Mouse (Mus musculus) gastrocnemius, adult 2 months (tissue): ENCODE measurements at regions not wholly inside any gene's neighbourhood (a gene's known extent, or its start where the extent isn't known, plus 50 kb on each side); places are given as distances from the start of the nearest gene placed in this dataset.
A peak's percentile ranks its signal among the peaks of the same experiment; 100 is the strongest.

Experiments
- DNase-seq: peaks from one replicate; pipeline ENCODE4 v3.0.0; 2022
- H3K27ac ChIP-seq: fragments of 200-600 bp; 2 replicates; pipeline ENCODE4 v1.8.1; 2022; ENCODE audit warnings: mild to moderate bottlenecking
- H3K4me3 ChIP-seq: fragments of 200-600 bp; 2 replicates; pipeline ENCODE4 v1.8.1; 2022; ENCODE audit warnings: mild to moderate bottlenecking, moderate library complexity
- CTCF ChIP-seq: fragments of 200-600 bp; IDR thresholded peaks from 2 replicates; pipeline ENCODE4 v1.8.1; 2022; ENCODE audit warnings: antibody characterized with exemption, mild to moderate bottlenecking, moderate library complexity
- intact Hi-C: fragments of 180-260 bp; cut with DNase I; formaldehyde crosslinking; loops from one replicate; pipeline ENCODE4 v1.15.1; 2025

- DNase-seq = no peak
- Histone ChIP-seq H3K4me3 (no peak overlapping the region), H3K27ac (no peak overlapping the region)
- intact Hi-C loops = loop anchor here (2.0 kb wide), 1 partner anchor 392 kb away; no protein-coding TSS in a partner anchor
- TF ChIP-seq CTCF = peak; percentile 51
Measured at GRCm38 (mm10) chr3:126011269-126011668, 72.8 kb upstream of the Ugt8a start.

DNA sequence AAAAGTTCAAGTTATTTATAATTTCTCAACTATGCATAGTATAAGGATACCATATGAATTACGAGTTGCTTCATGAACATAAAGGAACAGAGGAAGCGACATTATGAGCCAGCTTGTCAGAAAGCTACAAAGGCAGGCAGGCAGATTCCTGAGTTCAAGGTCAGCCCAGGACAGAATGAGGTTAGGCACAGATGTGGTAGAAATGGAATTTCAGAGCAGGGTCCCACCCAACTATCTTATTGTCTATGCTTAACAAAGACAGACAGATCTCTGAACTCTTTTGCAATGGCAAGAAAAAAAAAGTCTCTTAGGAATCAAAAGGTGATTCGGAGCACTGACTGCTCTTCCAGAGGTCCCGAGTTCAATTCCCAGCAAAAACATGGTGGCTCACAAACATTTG is 77.7 kb upstream of the Ugt8a start:
- Histone ChIP-seq H3K4me3 (no peak overlapping the region), H3K27ac (no peak overlapping the region)
- no peak for DNase-seq
- no peak for TF ChIP-seq CTCF
- intact Hi-C loops = no loop called here

DNA sequence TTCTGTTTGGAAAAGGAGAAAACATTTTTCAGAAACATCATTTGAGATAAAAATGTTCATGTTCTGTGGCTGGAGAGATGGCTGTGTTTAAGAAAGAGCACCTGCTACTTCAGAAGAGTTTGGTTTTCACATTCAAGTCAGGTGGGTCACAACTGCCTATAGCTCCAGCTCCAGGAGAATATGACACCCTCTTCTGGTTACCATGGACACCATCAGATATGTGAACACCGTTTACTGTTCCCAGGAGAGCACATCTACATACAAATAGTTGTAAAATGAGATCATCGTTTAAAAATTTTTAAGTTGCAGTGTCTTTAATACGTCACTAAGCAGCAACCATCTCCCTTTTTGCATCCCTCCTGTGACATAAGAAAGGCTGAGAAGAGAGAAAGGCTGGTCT is 105.9 kb upstream of the Ugt8a start:
- TF ChIP-seq CTCF = no peak
- Histone ChIP-seq H3K4me3 (no peak overlapping the region), H3K27ac (no peak overlapping the region)
- intact Hi-C loops = no loop called here
- no peak for DNase-seq

GRCm38 (mm10) chr3:126044861-126045260 is 106.4 kb upstream of the Ugt8a start:
- intact Hi-C loops = no loop called here
- no peak overlapping the region for H3K27ac ChIP-seq
- TF ChIP-seq CTCF = no peak
- no peak overlapping the region for H3K4me3 ChIP-seq
- DNase-seq = no peak

DNA sequence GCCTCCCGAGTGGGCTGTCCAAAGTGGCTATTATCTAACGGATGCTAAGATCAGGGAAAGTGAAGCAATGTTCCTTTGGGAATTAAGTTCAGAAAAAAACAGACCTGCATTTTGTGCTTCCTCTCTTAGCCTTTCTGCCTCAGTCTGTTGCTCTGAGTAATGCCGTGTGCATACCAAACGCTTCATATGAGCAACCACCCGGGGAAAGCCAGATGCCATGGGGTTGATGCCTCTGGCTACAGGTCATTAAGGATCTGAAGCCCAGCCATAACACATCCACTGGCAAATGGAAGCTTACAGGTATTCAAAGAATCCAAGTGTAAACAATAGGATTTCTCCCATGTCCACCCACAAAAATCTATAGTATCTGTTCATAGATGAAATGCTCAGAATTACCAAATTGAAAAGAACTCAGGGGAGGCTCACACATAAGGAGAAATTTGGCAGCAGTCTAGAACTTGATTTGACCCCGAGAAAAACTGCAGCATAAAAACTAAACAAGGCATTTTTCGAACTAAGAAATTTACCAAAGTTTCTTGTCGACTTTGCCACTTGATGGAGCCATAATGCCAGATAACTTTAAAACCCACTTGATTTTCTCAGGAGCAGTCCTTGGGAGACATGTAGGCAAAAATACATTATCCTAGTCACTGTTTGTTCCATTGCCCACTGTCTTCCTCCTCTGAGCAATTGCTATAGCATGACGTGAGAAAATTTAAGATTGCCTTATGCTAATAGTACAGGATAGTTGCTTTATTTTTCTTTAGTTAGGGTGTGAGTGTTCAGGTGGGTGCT is 107.8 kb upstream of the Ugt8a start:
- DNase-seq = no peak
- no peak; the same call in 1 of the 2 replicates for TF ChIP-seq CTCF
- intact Hi-C loops = no loop called here
- no peak overlapping the region for H3K27ac ChIP-seq
- H3K4me3 ChIP-seq = no peak overlapping the region

GRCm38 (mm10) chr3:126058585-126058984 is 120.2 kb upstream of the Ugt8a start:
- intact Hi-C loops = no loop called here
- Histone ChIP-seq H3K4me3 (no peak overlapping the region), H3K27ac (no peak overlapping the region)
- TF ChIP-seq CTCF = no peak
- no peak for DNase-seq

GRCm38 (mm10) chr3:126105086-126105485 is 166.7 kb upstream of the Ugt8a start:
- intact Hi-C loops = no loop called here
- no peak overlapping the region for H3K27ac ChIP-seq
- DNase-seq = no peak
- no peak overlapping the region for H3K4me3 ChIP-seq
- no peak for TF ChIP-seq CTCF

DNA sequence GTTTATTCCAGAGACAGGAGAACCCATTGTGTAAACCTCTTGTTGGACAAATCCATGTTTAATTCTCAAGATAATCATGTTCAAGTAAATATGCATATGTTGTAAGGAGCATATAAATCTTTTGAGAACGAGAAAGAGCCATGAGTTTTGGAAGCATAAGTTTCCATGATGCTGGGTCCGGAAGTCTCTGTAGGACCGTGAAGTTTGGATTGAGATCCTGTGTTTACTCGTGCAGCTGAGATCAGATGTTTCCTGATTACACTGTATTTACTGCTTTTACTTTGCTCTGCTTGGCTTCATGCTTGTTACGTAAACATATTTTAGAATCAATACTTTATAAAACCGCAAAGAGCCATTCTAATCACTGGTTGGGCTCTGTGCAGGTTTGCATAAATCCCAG is 171.0 kb upstream of the Ugt8a start:
- no peak overlapping the region for H3K27ac ChIP-seq
- intact Hi-C loops = no loop called here
- no peak for DNase-seq
- H3K4me3 ChIP-seq = no peak overlapping the region
- no peak for TF ChIP-seq CTCF

DNA sequence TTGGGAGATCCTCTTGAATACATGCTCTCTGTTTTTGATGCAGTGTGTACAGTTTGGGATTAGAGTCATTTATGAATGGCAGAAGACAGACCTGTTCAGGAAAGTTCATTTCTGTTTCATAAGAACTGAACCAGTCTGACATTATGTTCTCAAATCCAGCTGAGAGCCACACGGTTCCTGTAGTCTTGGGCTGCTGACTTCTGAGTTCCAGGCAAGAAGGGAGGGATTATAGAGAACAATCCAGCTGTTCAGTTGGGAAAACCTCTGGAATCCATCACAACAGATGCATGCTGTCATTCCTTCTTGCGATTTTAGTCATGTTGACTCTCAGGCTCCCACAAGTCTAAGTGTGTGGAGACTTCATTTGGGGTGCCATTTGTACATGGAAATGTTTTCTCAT is 179.4 kb upstream of the Ugt8a start:
- no peak for TF ChIP-seq CTCF

GRCm38 (mm10) chr3:126122323-126123259 is 184.2 kb upstream of the Ugt8a start:
- TF ChIP-seq CTCF = no peak
- DNase-seq = no peak
- Histone ChIP-seq H3K27ac (no peak overlapping the region), H3K4me3 (no peak overlapping the region)
- intact Hi-C loops = no loop called here

More for the DNA sequence above, 179.4 kb upstream of the Ugt8a start:
- Histone ChIP-seq H3K4me3 (no peak overlapping the region), H3K27ac (no peak overlapping the region)
- intact Hi-C loops = no loop called here
- no peak for DNase-seq

DNA sequence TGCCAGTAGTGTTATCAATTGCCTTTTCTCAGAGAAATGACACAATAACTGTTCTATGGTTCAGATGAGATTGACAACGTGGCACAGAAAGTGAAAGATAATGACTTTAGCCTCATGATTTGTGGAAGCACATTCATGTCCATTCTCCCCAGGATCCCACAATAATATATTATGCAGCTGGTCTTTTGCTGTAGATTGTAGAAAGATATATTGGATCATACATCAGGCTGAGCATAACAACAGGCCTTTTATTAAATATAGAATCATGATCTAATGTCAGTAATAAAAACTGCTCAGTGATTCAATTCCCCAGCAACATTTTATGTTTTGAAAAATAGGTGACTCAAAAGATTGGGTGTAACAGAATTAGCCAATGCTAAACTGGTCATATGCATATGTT is 196.9 kb upstream of the Arsj start:
- intact Hi-C loops = no loop called here
- DNase-seq = no peak
- H3K4me3 ChIP-seq = no peak overlapping the region
- no peak overlapping the region for H3K27ac ChIP-seq
- no peak for TF ChIP-seq CTCF

DNA sequence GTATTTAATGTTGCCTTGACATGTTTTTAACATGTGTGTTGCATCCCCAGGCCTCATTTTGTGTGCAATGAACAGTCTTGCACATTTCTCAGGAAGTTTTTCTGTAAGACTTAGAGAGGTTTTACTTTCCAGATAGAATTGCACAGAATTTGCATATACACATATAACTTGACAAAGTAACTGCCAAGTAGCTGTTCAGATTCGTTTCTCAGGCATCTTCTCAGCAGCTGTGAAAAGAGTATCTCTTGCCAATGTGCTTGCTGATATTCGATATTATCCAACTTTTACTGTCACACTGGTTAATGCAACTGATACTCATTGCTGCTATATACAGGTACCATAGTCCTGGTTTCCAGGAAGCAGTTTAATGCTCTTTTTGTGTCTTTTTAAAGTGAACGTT is 154.5 kb upstream of the Arsj start:
- DNase-seq = no peak

DNA sequence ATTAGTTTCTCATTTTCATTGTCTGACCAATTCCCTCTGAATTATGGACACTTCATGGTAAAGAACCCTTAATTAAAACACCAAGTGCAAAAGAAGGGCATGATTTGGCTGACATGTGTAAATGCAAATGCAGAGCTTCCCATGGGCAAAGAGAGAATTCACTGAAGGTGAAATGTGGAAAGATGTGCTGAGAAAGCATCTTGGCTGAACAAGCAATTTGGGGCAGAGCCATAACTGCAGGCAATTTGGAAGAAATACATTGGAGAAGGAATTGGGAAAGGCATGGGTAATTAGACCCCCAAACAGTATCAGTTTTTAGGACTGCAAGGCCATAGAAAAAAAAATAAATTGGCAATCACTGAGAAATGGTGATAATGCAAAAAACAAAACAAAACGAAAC is 153.3 kb upstream of the Arsj start:
- no peak for DNase-seq
- no peak for TF ChIP-seq CTCF
- Histone ChIP-seq H3K4me3 (no peak overlapping the region), H3K27ac (no peak overlapping the region)
- intact Hi-C loops = no loop called here

More for the DNA sequence above, 154.5 kb upstream of the Arsj start:
- TF ChIP-seq CTCF = no peak
- no peak overlapping the region for H3K4me3 ChIP-seq
- intact Hi-C loops = no loop called here
- no peak overlapping the region for H3K27ac ChIP-seq
